Mouse (Mus musculus) CD4-positive, CD25-positive, alpha-beta regulatory T cell, adult 2 months (primary cell): ENCODE data around the gene Pabpc4.
"Not testable (repeated sequence)": the region's sequence is repeated elsewhere in the genome, so short reads cannot be mapped to it uniquely, and the experiment has no call there.

Source experiments
- DNase-seq: peaks from one replicate; pipeline ENCODE4 v3.0.0-alpha.2; 2012; ENCODE audit warnings: low read depth, low spot score

Gene Pabpc4

GRCm38 (mm10) chr4:123297195-123297960 lies 35.2 kb downstream of the Pabpc4 start:
- DNase-seq, result no peak

GRCm38 (mm10) chr4:123298226-123298625 lies 36.1 kb downstream of the Pabpc4 start:
- no peak for DNase-seq

GRCm38 (mm10) chr4:123298980-123299670 lies 37.0 kb downstream of the Pabpc4 start:
- no peak for DNase-seq

- peak; percentile 66 for DNase-seq
Observed at GRCm38 (mm10) chr4:123305789-123306188, 43.6 kb downstream of the Pabpc4 start.

GRCm38 (mm10) chr4:123306999-123307398 lies 44.8 kb downstream of the Pabpc4 start:
- no peak for DNase-seq

GRCm38 (mm10) chr4:123308292-123308691 lies 46.1 kb downstream of the Pabpc4 start:
- DNase-seq, result no peak

- DNase-seq, result no peak
Observed at GRCm38 (mm10) chr4:123311845-123312244, 49.7 kb downstream of the Pabpc4 start.

GRCm38 (mm10) chr4:123313010-123313409 lies 50.9 kb downstream of the Pabpc4 start:
- DNase-seq, result no peak

- DNase-seq, result no peak
Observed at GRCm38 (mm10) chr4:123314497-123314896, 52.3 kb downstream of the Pabpc4 start.

- not testable (repeated sequence) for DNase-seq
Observed at GRCm38 (mm10) chr4:123322910-123323309, 60.8 kb downstream of the Pabpc4 start.

GRCm38 (mm10) chr4:123323534-123323933 lies 61.4 kb downstream of the Pabpc4 start, which contains the start of gene Oxct2a:
Gene Oxct2a, minus strand, starts transcription at chr4:123323634.
- DNase-seq, result no peak

GRCm38 (mm10) chr4:123326087-123326486 lies 63.9 kb downstream of the Pabpc4 start:
- DNase-seq, result no peak

GRCm38 (mm10) chr4:123327630-123328029 lies 65.5 kb downstream of the Pabpc4 start:
- no peak for DNase-seq

- no peak for DNase-seq
Observed at GRCm38 (mm10) chr4:123328946-123329345, 66.8 kb downstream of the Pabpc4 start.

GRCm38 (mm10) chr4:123331326-123331725 lies 69.2 kb downstream of the Pabpc4 start:
- DNase-seq, result no peak

GRCm38 (mm10) chr4:123331961-123332360 lies 69.8 kb downstream of the Pabpc4 start:
- DNase-seq, result not testable (repeated sequence)

- DNase-seq, result no peak
Observed at GRCm38 (mm10) chr4:123333151-123333550, 71.0 kb downstream of the Pabpc4 start.

- DNase-seq, result no peak
Observed at GRCm38 (mm10) chr4:123334177-123334576, 72.0 kb downstream of the Pabpc4 start.

GRCm38 (mm10) chr4:123335244-123335643 lies 73.1 kb downstream of the Pabpc4 start:
- not testable (repeated sequence) for DNase-seq

- no peak for DNase-seq
Observed at GRCm38 (mm10) chr4:123335796-123336585, 73.8 kb downstream of the Pabpc4 start.

GRCm38 (mm10) chr4:123337693-123338092 lies 75.5 kb downstream of the Pabpc4 start:
- DNase-seq, result no peak

- no peak for DNase-seq
Observed at GRCm38 (mm10) chr4:123340232-123340631, 78.1 kb downstream of the Pabpc4 start.
